Mouse (Mus musculus): Measurements from ENCODE around the gene Zfpl1. TPM values are rescaled to one million over a fixed set of nuclear protein-coding genes. Genes with fewer than 3 reads are reported as not detected.

Gene Zfpl1
- polyA plus RNA-seq, 1 experiment from 2014 or later, result 56.2 TPM

DNA sequence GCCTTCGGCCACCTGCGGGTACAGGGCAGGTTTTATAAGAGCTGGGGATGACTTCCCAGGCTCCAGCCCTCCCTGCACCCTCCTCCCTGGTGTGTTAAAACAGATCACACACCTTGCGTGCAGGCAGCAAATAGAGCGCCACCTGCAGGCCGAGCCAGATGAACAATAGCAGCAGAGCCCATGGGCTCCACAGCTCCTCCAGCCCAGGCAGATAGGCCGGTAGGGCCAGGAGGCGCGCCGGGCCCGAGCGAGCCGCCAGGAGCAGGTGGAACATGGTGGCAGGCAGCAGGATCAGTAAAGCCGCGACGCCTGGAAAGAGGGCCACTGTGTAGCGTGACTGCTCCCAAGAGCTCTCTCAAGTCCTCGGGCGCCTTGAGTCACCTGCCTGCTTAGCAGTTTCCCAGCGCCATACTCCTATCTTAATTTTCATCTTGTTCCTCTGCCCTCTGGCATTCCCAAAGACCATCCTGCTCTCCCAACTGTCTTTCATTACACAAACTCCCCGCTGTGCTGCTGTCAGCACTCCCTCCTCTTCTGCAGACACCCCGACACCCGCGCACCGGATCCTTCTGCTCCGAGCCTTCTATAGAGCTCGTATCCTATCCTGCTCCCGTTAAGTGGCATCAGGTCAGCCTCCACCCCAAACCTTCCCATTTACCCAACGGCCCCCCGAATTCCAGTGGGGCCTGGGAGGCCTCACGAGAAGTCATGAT is 17.6 kb downstream of the Zfpl1 start:
- 2% methylated on average over 30 of the region's 30 CpGs for WGBS (ENCODE audit: insufficient replicate concordance)
- Histone ChIP-seq H3K27ac (ENCODE audit: low read depth, low read length) (peak overlapping the region; percentile 57), H3K27me3 (ENCODE audit: control insufficient read depth, insufficient read depth, low read length) (no peaks in the 10 kb centered on the region), H3K9ac (ENCODE audit: low read depth, low read length) (peak overlapping the region; percentile 71), H3K36me3 (ENCODE audit: control insufficient read depth, insufficient read depth, low read length) (peaks cover 17% of the 10 kb centered on the region), H3K9me3 (replicated peaks; ENCODE audit: control insufficient read depth, low read length) (no peaks in the 10 kb centered on the region), H3K4me3 (ENCODE audit: low read depth, low read length) (peak overlapping the region; percentile 52), H3K4me1 (ENCODE audit: control insufficient read depth, insufficient read depth, low read length) (peaks cover 25% of the 10 kb centered on the region), H3K4me2 (peak overlapping the region; percentile 99)
- ATAC-seq (replicated peaks; ENCODE audit: insufficient number of reproducible peaks, low FRiP score, low TSS enrichment), result peak; percentile 43

DNA sequence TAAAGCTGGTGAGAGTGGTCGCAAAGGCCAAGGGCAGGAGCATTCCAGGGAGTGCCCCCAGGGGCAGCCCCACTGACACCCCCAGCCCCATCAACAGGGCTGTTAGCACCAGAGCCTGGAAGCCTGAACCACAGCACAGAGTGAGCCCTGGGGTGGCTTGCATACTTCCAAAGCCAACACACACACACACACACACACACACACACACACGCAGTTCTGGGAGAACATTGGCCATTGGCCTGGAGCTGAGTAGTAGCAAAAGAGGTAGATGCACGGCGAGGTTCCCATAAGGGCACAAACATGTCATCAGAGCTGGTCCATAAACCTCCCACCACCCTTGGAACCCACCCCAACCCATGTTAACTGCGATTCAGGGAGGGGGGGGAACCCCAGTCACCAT is 18.2 kb downstream of the Zfpl1 start:
- Histone ChIP-seq H3K9ac (ENCODE audit: low read depth, low read length) (peak overlapping the region; percentile 71), H3K4me2 (peak overlapping the region; percentile 99), H3K4me3 (ENCODE audit: low read depth, low read length) (peak overlapping the region; percentile 52), H3K4me1 (ENCODE audit: control insufficient read depth, insufficient read depth, low read length) (peaks cover 31% of the 10 kb centered on the region), H3K27ac (ENCODE audit: low read depth, low read length) (no peak overlapping the region; the same call in 1 of the 2 replicates), H3K9me3 (replicated peaks; ENCODE audit: control insufficient read depth, low read length) (no peaks in the 10 kb centered on the region), H3K36me3 (ENCODE audit: control insufficient read depth, insufficient read depth, low read length) (peaks cover 17% of the 10 kb centered on the region), H3K27me3 (ENCODE audit: control insufficient read depth, insufficient read depth, low read length) (no peaks in the 10 kb centered on the region)
- WGBS (ENCODE audit: insufficient replicate concordance), result 33% methylated on average over 5 of the region's 5 CpGs
- ATAC-seq (replicated peaks; ENCODE audit: insufficient number of reproducible peaks, low FRiP score, low TSS enrichment), result 0 out of 2 replicates have a peak, but pooled peaks have one; percentile 0

DNA sequence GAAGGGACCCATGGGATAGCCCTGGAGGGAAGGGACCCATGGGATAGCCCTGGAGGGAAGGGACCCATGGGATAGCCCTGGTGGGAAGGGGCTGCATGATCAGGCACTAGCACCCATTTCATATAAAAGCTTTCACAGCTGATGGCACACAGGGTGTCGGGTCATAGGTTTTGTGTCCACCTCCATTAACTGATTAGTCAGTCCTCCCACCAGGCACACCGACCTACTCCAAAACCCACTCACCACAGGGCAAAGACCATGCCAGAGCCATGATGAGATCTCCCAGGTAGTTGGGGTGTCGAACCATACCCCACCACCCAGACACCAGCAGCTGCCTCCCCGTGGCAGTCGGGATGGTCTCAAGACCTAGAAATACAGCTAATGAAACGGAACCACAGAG is 21.7 kb downstream of the Zfpl1 start:
- peaks cover 34% of the 10 kb centered on the region for H3K4me1 ChIP-seq (ENCODE audit: control insufficient read depth, insufficient read depth, low read length)
- H3K4me3 ChIP-seq (ENCODE audit: low read depth, low read length), result no peak overlapping the region
- H3K36me3 ChIP-seq (ENCODE audit: control insufficient read depth, insufficient read depth, low read length), result no peaks in the 10 kb centered on the region
- WGBS (ENCODE audit: insufficient replicate concordance), result 94% methylated on average over 6 of the region's 6 CpGs
- no peak overlapping the region for H3K27ac ChIP-seq (ENCODE audit: low read depth, low read length)
- H3K9me3 ChIP-seq (replicated peaks; ENCODE audit: control insufficient read depth, low read length), result no peaks in the 10 kb centered on the region
- no peak overlapping the region for H3K4me2 ChIP-seq
- no peaks in the 10 kb centered on the region for H3K27me3 ChIP-seq (ENCODE audit: control insufficient read depth, insufficient read depth, low read length)
- no peak overlapping the region; the same call in 1 of the 2 replicates for H3K9ac ChIP-seq (ENCODE audit: low read depth, low read length)
- no peak for ATAC-seq (replicated peaks; ENCODE audit: insufficient number of reproducible peaks, low FRiP score, low TSS enrichment)

DNA sequence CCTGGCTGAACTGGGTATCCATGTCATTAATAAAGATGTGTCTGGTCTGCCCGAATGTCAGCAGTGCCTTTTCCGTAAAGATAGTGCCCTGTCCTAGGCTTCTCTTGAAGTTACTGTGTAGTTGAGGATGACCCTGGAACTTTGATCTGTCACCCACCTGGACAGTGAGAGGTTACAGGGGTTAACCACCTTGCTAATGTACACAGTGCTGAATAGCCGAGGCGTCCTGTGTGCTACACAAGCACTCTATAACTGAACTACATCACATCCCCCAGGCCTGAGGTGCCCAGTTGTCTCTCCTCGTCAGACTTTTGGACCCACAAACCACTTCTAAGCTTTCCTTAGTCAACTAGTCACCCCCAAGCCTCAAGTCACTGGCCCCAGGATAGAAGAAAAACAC is 22.3 kb downstream of the Zfpl1 start:
- no peaks in the 10 kb centered on the region for H3K27me3 ChIP-seq (ENCODE audit: control insufficient read depth, insufficient read depth, low read length)
- H3K4me2 ChIP-seq, result peak overlapping the region; percentile 100
- H3K27ac ChIP-seq (ENCODE audit: low read depth, low read length), result no peak overlapping the region
- H3K9me3 ChIP-seq (replicated peaks; ENCODE audit: control insufficient read depth, low read length), result no peaks in the 10 kb centered on the region
- H3K4me3 ChIP-seq (ENCODE audit: low read depth, low read length), result peak overlapping the region; percentile 88
- 65% methylated on average over 5 of the region's 5 CpGs for WGBS (ENCODE audit: insufficient replicate concordance)
- H3K36me3 ChIP-seq (ENCODE audit: control insufficient read depth, insufficient read depth, low read length), result no peaks in the 10 kb centered on the region
- peak overlapping the region; percentile 96 for H3K9ac ChIP-seq (ENCODE audit: low read depth, low read length)
- no peak for ATAC-seq (replicated peaks; ENCODE audit: insufficient number of reproducible peaks, low FRiP score, low TSS enrichment)
- H3K4me1 ChIP-seq (ENCODE audit: control insufficient read depth, insufficient read depth, low read length), result peaks cover 30% of the 10 kb centered on the region

DNA sequence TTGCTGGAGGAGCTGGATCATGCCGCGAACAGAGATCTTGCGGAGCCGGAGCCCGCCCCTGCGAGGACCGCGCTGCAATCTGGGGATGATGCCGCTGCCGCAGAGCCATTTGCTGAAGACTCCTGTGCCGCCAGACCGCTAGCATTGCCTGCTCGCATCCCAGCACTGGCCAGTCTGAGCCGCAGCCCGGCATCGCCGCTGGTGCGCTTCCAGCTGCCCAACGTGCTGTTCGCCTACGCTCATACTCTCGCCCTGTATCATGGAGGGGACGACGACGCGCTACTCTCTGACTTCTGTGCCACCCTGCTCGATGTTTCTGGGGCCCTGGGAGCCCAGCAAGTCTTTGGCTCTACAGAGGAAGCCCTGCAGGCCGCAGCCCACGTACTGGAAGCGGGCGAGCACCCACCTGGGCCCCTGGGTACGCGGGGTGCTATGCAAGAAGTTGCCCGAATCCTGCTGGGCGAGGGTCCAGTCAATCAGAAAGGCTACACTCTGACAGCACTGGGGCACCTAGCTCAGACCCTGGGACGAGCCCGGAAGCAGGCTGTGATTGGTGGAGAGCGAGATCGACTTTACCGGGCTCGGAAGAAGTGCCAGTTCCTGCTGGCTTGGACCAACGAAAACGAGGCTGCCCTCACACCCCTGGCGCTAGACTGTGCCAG is 23.0 kb downstream of the Zfpl1 start:
- peaks cover 26% of the 10 kb centered on the region for H3K4me1 ChIP-seq (ENCODE audit: control insufficient read depth, insufficient read depth, low read length)
- H3K9me3 ChIP-seq (replicated peaks; ENCODE audit: control insufficient read depth, low read length), result no peaks in the 10 kb centered on the region
- H3K36me3 ChIP-seq (ENCODE audit: control insufficient read depth, insufficient read depth, low read length), result no peaks in the 10 kb centered on the region
- no peak for ATAC-seq (replicated peaks; ENCODE audit: insufficient number of reproducible peaks, low FRiP score, low TSS enrichment)
- H3K4me2 ChIP-seq, result peak overlapping the region; percentile 100
- peak overlapping the region; percentile 88 for H3K4me3 ChIP-seq (ENCODE audit: low read depth, low read length)
- 2% methylated on average over 41 of the region's 44 CpGs for WGBS (ENCODE audit: insufficient replicate concordance)
- peak overlapping the region; percentile 96 for H3K9ac ChIP-seq (ENCODE audit: low read depth, low read length)
- peak overlapping the region; percentile 98 for H3K27ac ChIP-seq (ENCODE audit: low read depth, low read length)
- no peaks in the 10 kb centered on the region for H3K27me3 ChIP-seq (ENCODE audit: control insufficient read depth, insufficient read depth, low read length)

DNA sequence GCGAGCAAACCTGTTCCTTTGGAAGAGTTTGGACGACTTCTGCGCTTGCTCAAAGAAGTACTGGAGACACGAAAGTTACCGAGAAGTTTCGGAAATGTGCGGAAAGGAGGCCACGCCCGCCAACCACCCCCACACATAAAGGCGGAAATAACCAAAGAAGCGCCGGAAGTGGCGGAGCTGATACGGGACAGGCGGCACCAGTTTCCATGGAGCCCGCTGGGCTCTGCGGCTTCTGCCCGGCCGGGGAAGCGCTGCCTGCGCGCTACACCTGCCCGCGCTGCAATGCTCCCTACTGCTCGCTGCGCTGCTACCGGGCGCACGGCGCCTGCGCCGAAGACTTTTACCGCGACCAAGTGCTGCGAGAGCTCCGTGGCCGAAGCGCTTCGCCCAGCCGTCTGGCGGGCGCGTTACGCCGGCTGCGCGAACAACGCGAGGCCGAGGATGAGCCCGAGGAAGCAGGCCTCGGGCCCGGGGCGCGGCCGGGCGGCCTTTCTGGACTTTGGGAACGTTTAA is 23.7 kb downstream of the Zfpl1 start, which contains the start of gene Znhit2:
Gene Znhit2, plus strand, starts transcription at position 172 of the 513 bp plus-strand sequence.
- H3K4me2 ChIP-seq, result peak within 1 kb of the TSS; percentile 100
- H3K9ac ChIP-seq (ENCODE audit: low read depth, low read length), result peak within 1 kb of the TSS; percentile 96
- WGBS (ENCODE audit: insufficient replicate concordance), result under 1% methylated on average over 58 of the region's 58 CpGs
- no peaks in the 10 kb centered on the region for H3K27me3 ChIP-seq (ENCODE audit: control insufficient read depth, insufficient read depth, low read length)
- peak within 1 kb of the TSS; percentile 98 for H3K27ac ChIP-seq (ENCODE audit: low read depth, low read length)
- peak within 1 kb of the TSS; percentile 88 for H3K4me3 ChIP-seq (ENCODE audit: low read depth, low read length)
- H3K9me3 ChIP-seq (replicated peaks; ENCODE audit: control insufficient read depth, low read length), result no peaks in the 10 kb centered on the region
- no peaks in the 10 kb centered on the region for H3K36me3 ChIP-seq (ENCODE audit: control insufficient read depth, insufficient read depth, low read length)
- H3K4me1 ChIP-seq (ENCODE audit: control insufficient read depth, insufficient read depth, low read length), result peaks cover 27% of the 10 kb centered on the region
- ATAC-seq (replicated peaks; ENCODE audit: insufficient number of reproducible peaks, low FRiP score, low TSS enrichment), result peak; percentile 50

DNA sequence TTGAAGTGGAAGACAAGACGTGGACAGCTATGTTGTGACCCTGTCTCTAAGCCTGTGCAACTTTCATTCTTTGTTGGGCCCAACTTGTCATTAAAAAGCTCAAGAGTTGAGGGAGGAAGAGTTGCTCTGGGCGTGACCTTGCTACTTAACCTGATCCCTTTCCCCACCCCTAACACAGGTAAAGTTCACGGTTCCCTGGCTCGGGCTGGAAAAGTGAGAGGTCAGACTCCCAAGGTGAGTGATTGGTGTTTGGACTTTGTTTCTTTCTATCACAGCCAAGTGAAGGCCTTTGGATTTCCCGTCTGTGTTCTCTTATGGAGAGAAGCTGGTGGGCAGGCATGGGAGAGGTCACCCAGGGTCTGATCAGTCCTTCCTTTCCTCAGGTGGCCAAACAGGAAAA is 25.8 kb downstream of the Zfpl1 start:
- Histone ChIP-seq H3K9me3 (replicated peaks; ENCODE audit: control insufficient read depth, low read length) (no peaks in the 10 kb centered on the region), H3K4me3 (ENCODE audit: low read depth, low read length) (peak overlapping the region; percentile 90), H3K27ac (ENCODE audit: low read depth, low read length) (no peak overlapping the region), H3K27me3 (ENCODE audit: control insufficient read depth, insufficient read depth, low read length) (no peaks in the 10 kb centered on the region), H3K36me3 (ENCODE audit: control insufficient read depth, insufficient read depth, low read length) (peaks cover 9% of the 10 kb centered on the region), H3K4me1 (ENCODE audit: control insufficient read depth, insufficient read depth, low read length) (peaks cover 27% of the 10 kb centered on the region), H3K9ac (ENCODE audit: low read depth, low read length) (peak overlapping the region; percentile 96), H3K4me2 (peak overlapping the region; percentile 85)
- no peak for ATAC-seq (replicated peaks; ENCODE audit: insufficient number of reproducible peaks, low FRiP score, low TSS enrichment)
- WGBS (ENCODE audit: insufficient replicate concordance), result 80% methylated on average over 5 of the region's 5 CpGs

DNA sequence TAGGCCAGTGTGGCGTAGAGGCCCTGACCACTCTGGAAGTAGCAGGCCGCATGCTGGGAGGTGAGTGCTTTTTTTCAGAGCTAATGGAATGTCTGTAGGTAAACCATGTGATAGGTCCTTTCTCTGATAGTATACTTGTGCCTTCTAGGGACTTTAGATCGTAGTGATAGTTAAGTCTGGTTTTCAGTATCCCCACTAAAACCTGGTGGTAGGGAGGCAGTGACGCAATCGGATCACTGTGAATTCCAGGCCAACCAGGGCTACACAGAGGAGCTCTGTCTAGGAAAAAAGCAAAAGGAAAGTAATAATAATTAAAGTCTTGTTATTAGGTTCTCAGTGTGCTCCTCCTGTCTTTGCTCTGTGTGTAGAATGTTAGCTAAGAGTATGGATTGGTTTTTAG is 26.2 kb downstream of the Zfpl1 start:
- no peak for ATAC-seq (replicated peaks; ENCODE audit: insufficient number of reproducible peaks, low FRiP score, low TSS enrichment)
- H3K9me3 ChIP-seq (replicated peaks; ENCODE audit: control insufficient read depth, low read length), result no peaks in the 10 kb centered on the region
- peak overlapping the region; percentile 96 for H3K9ac ChIP-seq (ENCODE audit: low read depth, low read length)
- 30% methylated on average over 5 of the region's 5 CpGs for WGBS (ENCODE audit: insufficient replicate concordance)
- no peaks in the 10 kb centered on the region for H3K27me3 ChIP-seq (ENCODE audit: control insufficient read depth, insufficient read depth, low read length)
- peaks cover 13% of the 10 kb centered on the region for H3K36me3 ChIP-seq (ENCODE audit: control insufficient read depth, insufficient read depth, low read length)
- peak overlapping the region; percentile 68; the same call in 1 of the 2 replicates for H3K27ac ChIP-seq (ENCODE audit: low read depth, low read length)
- H3K4me1 ChIP-seq (ENCODE audit: control insufficient read depth, insufficient read depth, low read length), result peaks cover 27% of the 10 kb centered on the region
- H3K4me3 ChIP-seq (ENCODE audit: low read depth, low read length), result peak overlapping the region; percentile 90
- H3K4me2 ChIP-seq, result peak overlapping the region; percentile 85
